Mouse (Mus musculus): ENCODE measurements around the gene Megf8. TPM values are rescaled to one million over a fixed set of nuclear protein-coding genes. Genes with fewer than 3 reads are reported as not detected.

Megf8 gene
- polyA plus RNA-seq, 1 experiment from 2014 or later: 14.7 TPM

GRCm38 (mm10) chr7:25401551-25401950 is 84.6 kb downstream of the Megf8 start:
- DNase-seq (ENCODE audit: low spot score) (no peak), ATAC-seq (ENCODE audit: insufficient read depth, low FRiP score, low TSS enrichment) (no peak)
- Histone ChIP-seq H3K4me3 (ENCODE audit: low read depth, low read length) (no peak overlapping the region), H3K4me1 (ENCODE audit: control insufficient read depth, insufficient read depth, low read length) (no peaks in the 10 kb centered on the region), H3K27ac (ENCODE audit: low read depth, low read length) (no peak overlapping the region), H3K9ac (ENCODE audit: low read length) (no peak overlapping the region), H3K9me3 (ENCODE audit: control insufficient read depth, low read length) (no peaks in the 10 kb centered on the region), H3K4me2 (ENCODE audit: low read depth) (no peak overlapping the region), H3K36me3 (ENCODE audit: control insufficient read depth, insufficient read depth, low read length) (no peaks in the 10 kb centered on the region), H3K27me3 (ENCODE audit: control insufficient read depth, insufficient read depth, low read length) (no peaks in the 10 kb centered on the region)
- 48% methylated on average over 2 of the region's 2 CpGs for WGBS

- no peak overlapping the region for H3K27ac ChIP-seq (ENCODE audit: low read depth, low read length)
- no peaks in the 10 kb centered on the region for H3K4me1 ChIP-seq (ENCODE audit: control insufficient read depth, insufficient read depth, low read length)
- H3K9me3 ChIP-seq (ENCODE audit: control insufficient read depth, low read length): no peaks in the 10 kb centered on the region
- no peaks in the 10 kb centered on the region for H3K27me3 ChIP-seq (ENCODE audit: control insufficient read depth, insufficient read depth, low read length)
- H3K4me3 ChIP-seq (ENCODE audit: low read depth, low read length): no peak overlapping the region
- H3K36me3 ChIP-seq (ENCODE audit: control insufficient read depth, insufficient read depth, low read length): no peaks in the 10 kb centered on the region
- 52% methylated on average over 5 of the region's 5 CpGs for WGBS
- DNase-seq (ENCODE audit: low spot score) (no peak), ATAC-seq (ENCODE audit: insufficient read depth, low FRiP score, low TSS enrichment) (no peak)
- no peak overlapping the region for H3K9ac ChIP-seq (ENCODE audit: low read length)
- no peak overlapping the region for H3K4me2 ChIP-seq (ENCODE audit: low read depth)
Observed at GRCm38 (mm10) chr7:25401986-25402385, 85.0 kb downstream of the Megf8 start.

- Histone ChIP-seq H3K27me3 (ENCODE audit: control insufficient read depth, insufficient read depth, low read length) (no peaks in the 10 kb centered on the region), H3K4me1 (ENCODE audit: control insufficient read depth, insufficient read depth, low read length) (no peaks in the 10 kb centered on the region), H3K27ac (ENCODE audit: low read depth, low read length) (no peak overlapping the region), H3K36me3 (ENCODE audit: control insufficient read depth, insufficient read depth, low read length) (no peaks in the 10 kb centered on the region), H3K4me2 (ENCODE audit: low read depth) (no peak overlapping the region), H3K9me3 (ENCODE audit: control insufficient read depth, low read length) (no peaks in the 10 kb centered on the region), H3K4me3 (ENCODE audit: low read depth, low read length) (no peak overlapping the region), H3K9ac (ENCODE audit: low read length) (no peak overlapping the region)
- ATAC-seq (ENCODE audit: insufficient read depth, low FRiP score, low TSS enrichment) (no peak), DNase-seq (ENCODE audit: low spot score) (no peak)
- WGBS: 5% methylated on average over 2 of the region's 2 CpGs
Observed at GRCm38 (mm10) chr7:25402671-25403101, 85.7 kb downstream of the Megf8 start.

GRCm38 (mm10) chr7:25406468-25406867 is 89.5 kb downstream of the Megf8 start:
- no peaks in the 10 kb centered on the region for H3K9me3 ChIP-seq (ENCODE audit: control insufficient read depth, low read length)
- H3K27ac ChIP-seq (ENCODE audit: low read depth, low read length): no peak overlapping the region
- WGBS: 85% methylated on average over 7 of the region's 7 CpGs
- no peaks in the 10 kb centered on the region for H3K4me1 ChIP-seq (ENCODE audit: control insufficient read depth, insufficient read depth, low read length)
- no peak overlapping the region for H3K9ac ChIP-seq (ENCODE audit: low read length)
- ATAC-seq (ENCODE audit: insufficient read depth, low FRiP score, low TSS enrichment) (no peak), DNase-seq (ENCODE audit: low spot score) (no peak)
- H3K27me3 ChIP-seq (ENCODE audit: control insufficient read depth, insufficient read depth, low read length): no peaks in the 10 kb centered on the region
- H3K4me2 ChIP-seq (ENCODE audit: low read depth): no peak overlapping the region
- no peaks in the 10 kb centered on the region for H3K36me3 ChIP-seq (ENCODE audit: control insufficient read depth, insufficient read depth, low read length)
- no peak overlapping the region for H3K4me3 ChIP-seq (ENCODE audit: low read depth, low read length)

- no peak overlapping the region for H3K4me3 ChIP-seq (ENCODE audit: low read depth, low read length)
- H3K4me2 ChIP-seq (ENCODE audit: low read depth): no peak overlapping the region
- H3K27me3 ChIP-seq (ENCODE audit: control insufficient read depth, insufficient read depth, low read length): no peaks in the 10 kb centered on the region
- H3K9ac ChIP-seq (ENCODE audit: low read length): no peak overlapping the region
- no peak overlapping the region for H3K27ac ChIP-seq (ENCODE audit: low read depth, low read length)
- H3K36me3 ChIP-seq (ENCODE audit: control insufficient read depth, insufficient read depth, low read length): no peaks in the 10 kb centered on the region
- WGBS: 50% methylated on average over 4 of the region's 4 CpGs
- H3K9me3 ChIP-seq (ENCODE audit: control insufficient read depth, low read length): no peaks in the 10 kb centered on the region
- H3K4me1 ChIP-seq (ENCODE audit: control insufficient read depth, insufficient read depth, low read length): no peaks in the 10 kb centered on the region
- DNase-seq (ENCODE audit: low spot score): no peak
- no peak for ATAC-seq (ENCODE audit: insufficient read depth, low FRiP score, low TSS enrichment)
Observed at GRCm38 (mm10) chr7:25409114-25409760, 92.3 kb downstream of the Megf8 start.

GRCm38 (mm10) chr7:25410969-25411615 is 94.1 kb downstream of the Megf8 start:
- H3K4me3 ChIP-seq (ENCODE audit: low read depth, low read length): no peak overlapping the region
- no peak overlapping the region for H3K4me2 ChIP-seq (ENCODE audit: low read depth)
- no peaks in the 10 kb centered on the region for H3K27me3 ChIP-seq (ENCODE audit: control insufficient read depth, insufficient read depth, low read length)
- H3K9me3 ChIP-seq (ENCODE audit: control insufficient read depth, low read length): no peaks in the 10 kb centered on the region
- ATAC-seq (ENCODE audit: insufficient read depth, low FRiP score, low TSS enrichment) (no peak), DNase-seq (ENCODE audit: low spot score) (no peak)
- H3K9ac ChIP-seq (ENCODE audit: low read length): no peak overlapping the region
- H3K4me1 ChIP-seq (ENCODE audit: control insufficient read depth, insufficient read depth, low read length): no peaks in the 10 kb centered on the region
- WGBS: 77% methylated on average over 1 of the region's 1 CpGs
- no peak overlapping the region for H3K27ac ChIP-seq (ENCODE audit: low read depth, low read length)
- no peaks in the 10 kb centered on the region for H3K36me3 ChIP-seq (ENCODE audit: control insufficient read depth, insufficient read depth, low read length)

- no peak overlapping the region for H3K9ac ChIP-seq (ENCODE audit: low read length)
- 87% methylated on average over 3 of the region's 3 CpGs for WGBS
- no peaks in the 10 kb centered on the region for H3K36me3 ChIP-seq (ENCODE audit: control insufficient read depth, insufficient read depth, low read length)
- no peak overlapping the region for H3K4me2 ChIP-seq (ENCODE audit: low read depth)
- ATAC-seq (ENCODE audit: insufficient read depth, low FRiP score, low TSS enrichment): no peak
- no peaks in the 10 kb centered on the region for H3K4me1 ChIP-seq (ENCODE audit: control insufficient read depth, insufficient read depth, low read length)
- H3K27me3 ChIP-seq (ENCODE audit: control insufficient read depth, insufficient read depth, low read length): no peaks in the 10 kb centered on the region
- H3K27ac ChIP-seq (ENCODE audit: low read depth, low read length): no peak overlapping the region
- DNase-seq (ENCODE audit: low spot score): no peak
- H3K9me3 ChIP-seq (ENCODE audit: control insufficient read depth, low read length): no peaks in the 10 kb centered on the region
- no peak overlapping the region for H3K4me3 ChIP-seq (ENCODE audit: low read depth, low read length)
Observed at GRCm38 (mm10) chr7:25411861-25412260, 94.9 kb downstream of the Megf8 start.

GRCm38 (mm10) chr7:25412833-25413441 is 96.0 kb downstream of the Megf8 start, which contains the start of gene Cxcl17:
Cxcl17 (minus strand) TSS chr7:25412886.
- H3K27me3 ChIP-seq (ENCODE audit: control insufficient read depth, insufficient read depth, low read length): no peaks in the 10 kb centered on the region
- H3K9ac ChIP-seq (ENCODE audit: low read length): no peak within 1 kb of the TSS
- H3K4me2 ChIP-seq (ENCODE audit: low read depth): no peak within 1 kb of the TSS
- H3K9me3 ChIP-seq (ENCODE audit: control insufficient read depth, low read length): no peaks in the 10 kb centered on the region
- no peak for ATAC-seq (ENCODE audit: insufficient read depth, low FRiP score, low TSS enrichment)
- 47% methylated on average over 7 of the region's 7 CpGs for WGBS
- H3K4me1 ChIP-seq (ENCODE audit: control insufficient read depth, insufficient read depth, low read length): no peaks in the 10 kb centered on the region
- H3K27ac ChIP-seq (ENCODE audit: low read depth, low read length): no peak within 1 kb of the TSS
- no peak within 1 kb of the TSS for H3K4me3 ChIP-seq (ENCODE audit: low read depth, low read length)
- DNase-seq (ENCODE audit: low spot score): no peak
- no peaks in the 10 kb centered on the region for H3K36me3 ChIP-seq (ENCODE audit: control insufficient read depth, insufficient read depth, low read length)
